Mouse (Mus musculus) brain, adult 2 months (tissue): ENCODE results near the gene Ctnnb1.

Experiments used
- DNase-seq: peaks from one replicate; pipeline ENCODE4 v3.0.0; 2011; ENCODE audit warnings: low read depth, low spot score

Gene Ctnnb1

GRCm38 (mm10) chr9:120961969-120962700 lies 33.1 kb downstream of the Ctnnb1 start:
- DNase-seq = no peak

- DNase-seq = peak; percentile 30
Observed at GRCm38 (mm10) chr9:120963104-120963503, 34.1 kb downstream of the Ctnnb1 start.

GRCm38 (mm10) chr9:120963720-120964119 lies 34.7 kb downstream of the Ctnnb1 start:
- DNase-seq = no peak

- no peak for DNase-seq
Observed at GRCm38 (mm10) chr9:120964224-120964623, 35.2 kb downstream of the Ctnnb1 start.

GRCm38 (mm10) chr9:120965007-120965406 lies 36.0 kb downstream of the Ctnnb1 start:
- DNase-seq = peak; percentile 35

GRCm38 (mm10) chr9:120973026-120973515 lies 44.1 kb downstream of the Ctnnb1 start:
- DNase-seq = no peak

DNA sequence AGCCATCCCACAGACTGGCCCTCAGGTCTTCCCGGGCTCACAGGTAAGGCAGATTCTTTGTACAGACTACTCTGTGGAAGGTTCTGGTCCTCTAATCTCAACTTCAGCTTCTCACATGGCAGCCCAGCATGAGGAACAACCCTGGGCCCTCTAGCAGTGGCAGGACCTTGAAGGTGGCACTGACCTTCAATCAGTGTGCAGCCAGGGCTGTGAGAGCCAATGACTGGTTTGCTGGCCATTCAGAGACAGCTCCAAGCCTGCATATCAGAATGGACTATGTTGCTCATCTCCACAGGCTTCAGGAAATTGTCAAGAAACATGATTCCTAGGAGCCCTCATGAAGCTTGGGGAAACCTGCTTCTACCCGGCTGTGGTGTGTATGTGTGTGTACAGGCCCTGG lies 45.2 kb downstream of the Ctnnb1 start:
- no peak for DNase-seq

GRCm38 (mm10) chr9:120976158-120976557 lies 47.1 kb downstream of the Ctnnb1 start:
- peak; percentile 23 for DNase-seq

GRCm38 (mm10) chr9:120976856-120977255 lies 47.8 kb downstream of the Ctnnb1 start:
- no peak for DNase-seq

DNA sequence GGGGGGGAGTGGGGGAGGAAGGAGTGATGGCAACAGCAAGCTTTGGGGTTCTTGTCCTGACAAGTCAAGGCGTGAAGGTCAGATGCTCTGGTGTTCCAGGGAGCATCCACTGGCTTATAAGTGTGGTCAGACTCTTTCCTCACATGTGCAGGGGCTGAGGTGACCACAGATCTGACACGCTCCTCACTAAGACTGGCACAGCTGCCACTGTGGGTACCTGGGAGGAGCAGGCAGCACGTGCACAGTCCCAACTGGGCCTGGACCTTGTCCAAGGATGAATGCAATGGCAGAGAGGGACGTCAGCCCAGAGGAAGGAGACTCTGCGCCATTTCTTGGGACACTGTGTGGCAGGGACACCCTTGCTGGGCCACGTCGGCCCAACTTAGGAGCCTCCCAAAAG lies 52.8 kb downstream of the Ctnnb1 start:
- DNase-seq = no peak

GRCm38 (mm10) chr9:120983849-120984248 lies 54.8 kb downstream of the Ctnnb1 start:
- no peak for DNase-seq

- DNase-seq = no peak
Observed at GRCm38 (mm10) chr9:120984509-120984908, 55.5 kb downstream of the Ctnnb1 start.

DNA sequence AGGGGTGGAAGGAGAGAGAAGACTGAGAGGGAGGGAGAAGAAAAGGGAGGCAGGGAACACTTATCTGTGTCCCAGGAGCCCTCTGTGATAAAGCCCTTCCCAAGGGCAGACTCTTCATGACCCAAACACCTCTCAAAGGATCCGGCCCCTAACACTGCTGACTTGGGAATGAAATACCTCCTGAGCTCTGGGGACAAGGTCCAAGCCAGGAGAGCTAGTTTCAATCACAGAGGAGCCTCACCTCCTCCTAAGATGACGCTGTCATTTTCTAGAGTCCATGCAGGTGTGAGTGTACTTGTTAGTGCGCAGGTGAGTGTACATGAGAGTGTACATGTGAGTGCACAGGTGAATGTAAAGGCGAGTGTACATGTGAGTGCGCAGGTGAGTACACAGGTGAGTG lies 56.0 kb downstream of the Ctnnb1 start:
- DNase-seq = no peak

DNA sequence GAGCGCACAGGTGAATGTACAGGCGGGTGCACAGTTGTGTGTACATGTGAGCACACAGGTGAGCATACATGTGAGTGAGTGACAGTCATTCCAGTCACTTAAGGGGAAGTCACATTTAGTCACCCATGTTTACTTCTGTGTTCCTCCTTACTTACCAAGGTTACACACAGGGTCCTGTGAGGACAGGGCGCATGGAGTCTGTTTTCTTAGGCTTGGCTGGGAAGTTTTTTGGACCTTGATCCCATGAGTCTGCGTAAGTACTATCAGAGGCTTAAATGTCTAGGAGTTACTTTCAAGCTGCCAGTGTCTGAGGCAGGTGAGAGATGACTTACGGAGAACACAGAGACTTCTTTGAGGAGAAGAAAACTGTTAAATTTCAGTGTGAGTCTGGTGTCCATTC lies 56.5 kb downstream of the Ctnnb1 start:
- DNase-seq = no peak

- DNase-seq = no peak
Observed at GRCm38 (mm10) chr9:120986255-120986654, 57.2 kb downstream of the Ctnnb1 start.

DNA sequence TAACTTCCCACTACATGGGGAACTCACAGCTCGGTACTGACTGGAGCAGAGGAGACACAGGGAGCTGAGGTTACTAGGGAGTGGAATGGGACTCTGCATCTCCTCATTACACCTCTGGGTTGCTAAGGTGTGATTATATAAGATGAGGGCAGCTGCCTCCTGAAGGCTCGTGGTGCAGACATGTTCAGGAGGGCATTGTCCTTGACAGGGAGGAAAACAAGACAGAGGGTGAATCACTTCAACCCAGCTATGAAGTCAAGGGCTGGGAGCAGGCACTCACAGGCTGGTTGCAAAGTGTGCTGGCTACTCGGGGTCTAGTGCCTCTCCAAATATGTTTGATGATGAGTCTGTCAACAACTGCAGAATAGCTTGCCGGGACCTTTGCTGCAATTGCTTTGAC lies 58.0 kb downstream of the Ctnnb1 start:
- DNase-seq = no peak

GRCm38 (mm10) chr9:120988088-120988487 lies 59.1 kb downstream of the Ctnnb1 start:
- DNase-seq = no peak

- DNase-seq = no peak
Observed at GRCm38 (mm10) chr9:120989806-120990700, 61.0 kb downstream of the Ctnnb1 start.

DNA sequence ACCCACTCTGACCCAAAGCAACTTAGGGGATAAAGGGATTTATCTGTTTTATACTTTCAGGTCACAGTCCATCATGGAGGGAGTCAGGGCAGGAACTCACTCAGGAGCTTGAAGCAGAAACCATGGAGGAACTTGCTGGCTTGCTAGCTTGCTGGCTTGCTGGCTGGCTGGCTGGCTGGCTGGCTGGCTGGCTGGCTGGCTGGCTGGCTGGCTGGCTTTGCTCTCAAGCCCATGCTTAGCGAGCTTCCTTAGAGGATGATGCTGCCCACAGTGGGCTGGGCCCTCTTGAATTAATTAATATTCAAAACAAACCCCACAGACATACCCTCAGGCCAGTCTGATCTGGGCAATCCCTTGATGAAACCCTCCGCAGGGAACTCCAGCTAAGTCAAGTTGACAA lies 62.8 kb downstream of the Ctnnb1 start:
- DNase-seq = no peak

GRCm38 (mm10) chr9:120993004-120993403 lies 64.0 kb downstream of the Ctnnb1 start:
- DNase-seq = no peak

DNA sequence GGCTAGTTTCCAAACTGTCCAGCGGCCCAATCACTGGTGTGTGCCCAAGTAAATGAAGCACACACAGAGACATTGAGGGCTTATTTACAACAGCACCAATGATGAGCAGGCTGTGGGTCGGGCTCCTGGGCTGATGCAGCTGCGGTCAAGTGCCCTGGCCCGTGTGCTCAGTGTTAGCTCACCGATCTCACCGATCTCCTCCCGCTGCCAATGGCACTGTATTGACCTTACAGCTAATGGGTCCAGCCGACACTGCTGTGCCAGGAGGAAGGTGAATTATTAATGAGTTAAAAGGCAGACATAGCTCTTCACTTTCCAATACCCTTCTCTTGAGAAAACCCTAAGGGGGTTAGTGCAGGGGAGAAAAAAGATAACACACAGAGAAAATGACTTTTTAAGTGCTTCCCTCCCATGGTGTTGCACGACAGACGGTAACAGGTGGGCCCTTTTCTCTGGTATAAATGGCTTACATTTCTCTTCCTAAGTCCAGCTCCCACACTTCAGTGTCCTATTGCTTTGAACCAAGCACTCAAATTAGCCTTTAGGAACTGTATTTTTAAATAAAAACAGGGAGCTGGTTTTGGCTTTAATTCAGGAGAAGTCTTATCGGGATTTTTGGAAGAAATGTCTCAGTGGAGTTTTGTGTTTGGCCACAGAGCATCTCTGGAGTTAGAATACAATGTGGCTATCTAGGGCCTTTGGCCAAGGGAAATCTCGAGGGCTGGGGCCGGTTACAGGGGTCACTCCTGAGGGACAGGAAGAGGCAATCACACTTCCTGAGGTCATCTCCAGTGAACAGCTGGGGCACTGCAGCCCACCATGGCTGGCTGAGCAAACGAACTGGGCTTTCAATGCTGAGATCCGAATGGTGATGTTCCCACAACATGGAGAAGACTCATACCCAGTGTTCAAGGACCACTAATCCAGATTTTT lies 65.5 kb downstream of the Ctnnb1 start:
- no peak for DNase-seq

DNA sequence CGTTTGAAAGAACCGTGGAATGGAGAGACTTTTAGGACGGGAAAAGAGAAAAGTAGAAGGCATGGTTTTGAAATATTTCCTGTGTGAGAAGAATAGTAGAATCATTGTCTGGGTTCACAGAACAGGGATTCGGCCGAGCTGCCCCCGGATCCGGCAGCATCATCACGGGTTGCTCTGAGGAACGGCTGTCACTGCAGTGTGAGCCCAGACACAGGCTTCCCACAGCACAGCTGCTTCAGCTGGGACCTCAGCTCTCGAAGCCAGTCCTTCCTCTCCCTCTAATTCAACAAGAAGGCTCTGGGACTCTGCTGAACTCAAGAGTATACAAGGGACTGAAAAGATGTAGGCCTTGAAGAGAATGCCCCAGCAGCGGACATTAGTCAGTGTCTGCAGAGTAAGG lies 69.7 kb downstream of the Ctnnb1 start:
- DNase-seq = peak; percentile 65
